Mouse (Mus musculus): Measurements from ENCODE around the gene Unc5c. TPM values are rescaled to one million over a fixed set of nuclear protein-coding genes. Genes with fewer than 3 reads are reported as not detected.

Unc5c gene
- total and polyA plus RNA-seq, 3 experiments = not detected

- no peak overlapping the region for H3K27ac ChIP-seq (ENCODE audit: insufficient read depth, low read depth)
- no peaks in the 10 kb centered on the region for H3K79me2 ChIP-seq (replicated peaks; ENCODE audit: control insufficient read depth, extremely low read depth, insufficient read depth, poor library complexity, severe bottlenecking)
- dilution Hi-C loops (cut with MboI; ENCODE audit: extremely low pct_ligation_motif_present, extremely low pct_unique_long_range_greater_than_20kb, low sequenced_read_pairs) = no loop called here
- no peak overlapping the region for H3K4me2 ChIP-seq (ENCODE audit: insufficient read depth, low read depth, poor library complexity, severe bottlenecking)
- H3K36me3 ChIP-seq (replicated peaks in 1 of 2; ENCODE audit: control insufficient read depth in 1 of 2, insufficient read depth in 1 of 2, low read length in 1 of 2) = no peaks in the 10 kb centered on the region
- no peak overlapping the region for H3K4me3 ChIP-seq (replicated peaks in 1 of 3; ENCODE audit: low read depth in 2 of 3, low read length in 2 of 3, poor library complexity in 1 of 3)
- H3K9ac ChIP-seq (ENCODE audit: insufficient read depth, low read depth) = no peak overlapping the region
- H3K4me1 ChIP-seq (ENCODE audit: control insufficient read depth in 1 of 2, insufficient read depth in 2 of 2) = peaks cover 0 to 10% of the 10 kb centered on the region in 2 experiments; a peak in 2 of 4 replicates
- DNase-seq (ENCODE audit: extremely low read depth) = no peak
- no peaks in the 10 kb centered on the region for H3K27me3 ChIP-seq (replicated peaks)
- no peak for TF ChIP-seq MAX (IDR thresholded peaks at IDR 0.05; ENCODE audit: low read length)
- TF ChIP-seq GABPA (IDR thresholded peaks at IDR 0.05; ENCODE audit: insufficient replicate concordance, low read depth, low read length) = no peak
- TF ChIP-seq PAX5 (IDR thresholded peaks at IDR 0.05; ENCODE audit: low read length) = no peak
- no peak for TF ChIP-seq CHD1 (IDR thresholded peaks at IDR 0.05; ENCODE audit: low read depth, low read length)
- no peak for TF ChIP-seq MXI1 (IDR thresholded peaks at IDR 0.05; ENCODE audit: low read depth, low read length)
- TF ChIP-seq ELF1 (IDR thresholded peaks at IDR 0.05; ENCODE audit: low read depth, low read length) = no peak
- TF ChIP-seq CTCF (conservative IDR thresholded peaks at IDR 0.05 in 1 of 2, IDR thresholded peaks at IDR 0.05 in 1 of 2; ENCODE audit: low read depth in 2 of 2, low read length in 2 of 2) = no peak
- no peak for TF ChIP-seq ZKSCAN1 (IDR thresholded peaks at IDR 0.05; ENCODE audit: borderline replicate concordance, low read depth, low read length)
- TF ChIP-seq ZC3H11A (IDR thresholded peaks at IDR 0.05; ENCODE audit: low read depth, low read length) = no peak
- no peak for TF ChIP-seq MAFK (IDR thresholded peaks at IDR 0.05; ENCODE audit: insufficient replicate concordance, low read length)
- no peak for TF ChIP-seq TBP (conservative IDR thresholded peaks at IDR 0.05; ENCODE audit: low read depth, low read length)
- no peak for TF ChIP-seq KAT2A (IDR thresholded peaks at IDR 0.05; ENCODE audit: insufficient replicate concordance, low read length)
- TF ChIP-seq UBTF (IDR thresholded peaks at IDR 0.05; ENCODE audit: low read depth, low read length) = no peak
- no peak for TF ChIP-seq ZNF384 (IDR thresholded peaks at IDR 0.05; ENCODE audit: low read depth, low read length)
- no peak for TF ChIP-seq MEF2A (IDR thresholded peaks at IDR 0.05; ENCODE audit: borderline replicate concordance, low read depth, low read length)
- in situ Hi-C loops (cut with MboI; ENCODE audit: low pct_ligation_motif_present, low pct_unique_long_range_greater_than_20kb, low sequenced_read_pairs) = no loop called here
- no peaks in the 10 kb centered on the region for H3K9me3 ChIP-seq (replicated peaks; ENCODE audit: low read length)
Observed at GRCm38 (mm10) chr3:141794371-141794770, 329.4 kb downstream of the Unc5c start.

- H3K79me2 ChIP-seq (replicated peaks; ENCODE audit: control insufficient read depth, extremely low read depth, insufficient read depth, poor library complexity, severe bottlenecking) = no peaks in the 10 kb centered on the region
- peaks cover 0 to 6% of the 10 kb centered on the region in 2 experiments; a peak in 2 of 4 replicates for H3K4me1 ChIP-seq (ENCODE audit: control insufficient read depth in 1 of 2, insufficient read depth in 2 of 2)
- in situ Hi-C loops (cut with MboI; ENCODE audit: low pct_ligation_motif_present, low pct_unique_long_range_greater_than_20kb, low sequenced_read_pairs) = no loop called here
- H3K36me3 ChIP-seq (replicated peaks in 1 of 2; ENCODE audit: control insufficient read depth in 1 of 2, insufficient read depth in 1 of 2, low read length in 1 of 2) = no peaks in the 10 kb centered on the region
- TF ChIP-seq HCFC1 (IDR thresholded peaks at IDR 0.05; ENCODE audit: low read depth, low read length) (no peak), NRF1 (IDR thresholded peaks at IDR 0.05; ENCODE audit: low read depth, low read length) (no peak), SMC3 (IDR thresholded peaks at IDR 0.05; ENCODE audit: low read depth, low read length) (no peak), ZC3H11A (IDR thresholded peaks at IDR 0.05; ENCODE audit: low read depth, low read length) (no peak)
- H3K9ac ChIP-seq (ENCODE audit: insufficient read depth, low read depth) = no peak overlapping the region
- no peak overlapping the region for H3K27ac ChIP-seq (ENCODE audit: insufficient read depth, low read depth)
- dilution Hi-C loops (cut with MboI; ENCODE audit: extremely low pct_ligation_motif_present, extremely low pct_unique_long_range_greater_than_20kb, low sequenced_read_pairs) = no loop called here
- no peaks in the 10 kb centered on the region for H3K27me3 ChIP-seq (replicated peaks)
- no peak overlapping the region for H3K4me2 ChIP-seq (ENCODE audit: insufficient read depth, low read depth, poor library complexity, severe bottlenecking)
- H3K9me3 ChIP-seq (replicated peaks; ENCODE audit: low read length) = no peaks in the 10 kb centered on the region
- H3K4me3 ChIP-seq (replicated peaks in 1 of 3; ENCODE audit: low read depth in 2 of 3, low read length in 2 of 3, poor library complexity in 1 of 3) = no peak overlapping the region
- DNase-seq (ENCODE audit: extremely low read depth) = no peak
Observed at GRCm38 (mm10) chr3:141797372-141797771, 332.4 kb downstream of the Unc5c start.

Data from CH12.LX (cell line).